Mouse (Mus musculus): Measurements from ENCODE around the gene Ndufv3. TPM values are rescaled to one million over a fixed set of nuclear protein-coding genes. Genes with fewer than 3 reads are reported as not detected.
A peak's percentile ranks its signal among the peaks of the same experiment; 100 is the strongest.
"Not testable (repeated sequence)": the region's sequence is repeated elsewhere in the genome, so short reads cannot be mapped to it uniquely, and the experiment has no call there.

Ndufv3 gene
- polyA plus RNA-seq, 1 experiment, result 97.0 TPM

GRCm38 (mm10) chr17:31520895-31521294, 980 bp downstream of the Ndufv3 start:
- Histone ChIP-seq H3K27ac (ENCODE audit: control insufficient read depth, insufficient read depth, low read depth, low read length, poor library complexity) (no peak overlapping the region), H3K4me3 (replicated peaks; ENCODE audit: control insufficient read depth, low read depth, low read length) (peak overlapping the region; percentile 39), H3K4me1 (ENCODE audit: control insufficient read depth, insufficient read depth, low read length) (no peaks in the 10 kb centered on the region; the same call in 1 of the 2 replicates)
- 28% methylated on average over 3 of the region's 3 CpGs for WGBS
- TF ChIP-seq POLR2A (IDR thresholded peaks at IDR 0.05; ENCODE audit: borderline replicate concordance, control insufficient read depth, low read depth, low read length), result no peak
- TF ChIP-seq CTCF (IDR thresholded peaks at IDR 0.05; ENCODE audit: control insufficient read depth, insufficient read depth, low read length), result no peak

GRCm38 (mm10) chr17:31521948-31522347, 2.0 kb downstream of the Ndufv3 start:
- H3K27ac ChIP-seq (ENCODE audit: control insufficient read depth, insufficient read depth, low read depth, low read length, poor library complexity), result no peak overlapping the region
- TF ChIP-seq CTCF (IDR thresholded peaks at IDR 0.05; ENCODE audit: control insufficient read depth, insufficient read depth, low read length) (no peak), POLR2A (IDR thresholded peaks at IDR 0.05; ENCODE audit: borderline replicate concordance, control insufficient read depth, low read depth, low read length) (no peak)
- H3K4me3 ChIP-seq (replicated peaks; ENCODE audit: control insufficient read depth, low read depth, low read length), result no peak overlapping the region
- H3K4me1 ChIP-seq (ENCODE audit: control insufficient read depth, insufficient read depth, low read length), result no peaks in the 10 kb centered on the region; the same call in 1 of the 2 replicates
- WGBS, result 87% methylated on average over 6 of the region's 6 CpGs

- WGBS, result 69% methylated on average over 4 of the region's 4 CpGs
- no peak overlapping the region for H3K4me3 ChIP-seq (replicated peaks; ENCODE audit: control insufficient read depth, low read depth, low read length)
- H3K4me1 ChIP-seq (ENCODE audit: control insufficient read depth, insufficient read depth, low read length), result no peaks in the 10 kb centered on the region; the same call in 1 of the 2 replicates
- no peak overlapping the region; the same call in 1 of the 2 replicates for H3K27ac ChIP-seq (ENCODE audit: control insufficient read depth, insufficient read depth, low read depth, low read length, poor library complexity)
- no peak for TF ChIP-seq CTCF (IDR thresholded peaks at IDR 0.05; ENCODE audit: control insufficient read depth, insufficient read depth, low read length)
- no peak for TF ChIP-seq POLR2A (IDR thresholded peaks at IDR 0.05; ENCODE audit: borderline replicate concordance, control insufficient read depth, low read depth, low read length)
Observed at GRCm38 (mm10) chr17:31525114-31525513, 5.2 kb downstream of the Ndufv3 start.

GRCm38 (mm10) chr17:31525816-31526215, 5.9 kb downstream of the Ndufv3 start:
- H3K27ac ChIP-seq (ENCODE audit: control insufficient read depth, insufficient read depth, low read depth, low read length, poor library complexity), result no peak overlapping the region
- TF ChIP-seq POLR2A (IDR thresholded peaks at IDR 0.05; ENCODE audit: borderline replicate concordance, control insufficient read depth, low read depth, low read length), result no peak
- WGBS, result 95% methylated on average over 3 of the region's 3 CpGs
- H3K4me3 ChIP-seq (replicated peaks; ENCODE audit: control insufficient read depth, low read depth, low read length), result no peak overlapping the region
- H3K4me1 ChIP-seq (ENCODE audit: control insufficient read depth, insufficient read depth, low read length), result no peaks in the 10 kb centered on the region; the same call in 1 of the 2 replicates

- no peak overlapping the region; the same call in 1 of the 2 replicates for H3K27ac ChIP-seq (ENCODE audit: control insufficient read depth, insufficient read depth, low read depth, low read length, poor library complexity)
- no peak overlapping the region for H3K4me3 ChIP-seq (replicated peaks; ENCODE audit: control insufficient read depth, low read depth, low read length)
- peak; percentile 42; the same call in 1 of the 2 replicates for TF ChIP-seq CTCF (IDR thresholded peaks at IDR 0.05; ENCODE audit: control insufficient read depth, insufficient read depth, low read length)
- TF ChIP-seq POLR2A (IDR thresholded peaks at IDR 0.05; ENCODE audit: borderline replicate concordance, control insufficient read depth, low read depth, low read length), result no peak
- WGBS, result 64% methylated on average over 15 of the region's 15 CpGs
- H3K4me1 ChIP-seq (ENCODE audit: control insufficient read depth, insufficient read depth, low read length), result no peaks in the 10 kb centered on the region
Observed at GRCm38 (mm10) chr17:31529314-31529713, 9.4 kb downstream of the Ndufv3 start.

- Histone ChIP-seq H3K4me1 (ENCODE audit: control insufficient read depth, insufficient read depth, low read length) (no peaks in the 10 kb centered on the region), H3K4me3 (replicated peaks; ENCODE audit: control insufficient read depth, low read depth, low read length) (no peak overlapping the region), H3K27ac (ENCODE audit: control insufficient read depth, insufficient read depth, low read depth, low read length, poor library complexity) (no peak overlapping the region)
- no peak for TF ChIP-seq POLR2A (IDR thresholded peaks at IDR 0.05; ENCODE audit: borderline replicate concordance, control insufficient read depth, low read depth, low read length)
- no peak for TF ChIP-seq CTCF (IDR thresholded peaks at IDR 0.05; ENCODE audit: control insufficient read depth, insufficient read depth, low read length)
- 90% methylated on average over 14 of the region's 14 CpGs for WGBS
Observed at GRCm38 (mm10) chr17:31531441-31532158, 11.7 kb downstream of the Ndufv3 start.

GRCm38 (mm10) chr17:31532331-31532730, 12.4 kb downstream of the Ndufv3 start:
- not testable (repeated sequence) for H3K27ac ChIP-seq (ENCODE audit: control insufficient read depth, insufficient read depth, low read depth, low read length, poor library complexity); H3K4me3 ChIP-seq (replicated peaks; ENCODE audit: control insufficient read depth, low read depth, low read length); H3K4me1 ChIP-seq (ENCODE audit: control insufficient read depth, insufficient read depth, low read length)
- 81% methylated on average over 4 of the region's 4 CpGs for WGBS

- 73% methylated on average over 4 of the region's 4 CpGs for WGBS
- H3K4me3 ChIP-seq (replicated peaks; ENCODE audit: control insufficient read depth, low read depth, low read length), result no peak overlapping the region
- no peaks in the 10 kb centered on the region for H3K4me1 ChIP-seq (ENCODE audit: control insufficient read depth, insufficient read depth, low read length)
- TF ChIP-seq POLR2A (IDR thresholded peaks at IDR 0.05; ENCODE audit: borderline replicate concordance, control insufficient read depth, low read depth, low read length), result no peak
- no peak for TF ChIP-seq CTCF (IDR thresholded peaks at IDR 0.05; ENCODE audit: control insufficient read depth, insufficient read depth, low read length)
- no peak overlapping the region for H3K27ac ChIP-seq (ENCODE audit: control insufficient read depth, insufficient read depth, low read depth, low read length, poor library complexity)
Observed at GRCm38 (mm10) chr17:31535358-31535757, 15.4 kb downstream of the Ndufv3 start.
